Mouse (Mus musculus) limb, embryonic 14.5 days (tissue): ENCODE data around the gene Ptpn5. TPM values are rescaled to one million over a fixed set of nuclear protein-coding genes. Genes with fewer than 3 reads are reported as not detected.
A peak's percentile ranks its signal among the peaks of the same experiment; 100 is the strongest.

Experiments used
- ATAC-seq: fragments of 200-750 bp; cut with Nextera tagmentation; 2 replicates; pipeline ENCODE4 v1.8.0; 2017; ENCODE audit warnings: low read depth, moderate number of reproducible peaks, moderate TSS enrichment; ENCODE audit not compliant: low FRiP score
- DNase-seq: peaks from one replicate; pipeline ENCODE4 v3.0.0-alpha.2; 2015; ENCODE audit warnings: low spot score
- H3K27ac ChIP-seq: fragments of 300-500 bp; sonication (generic); replicated peaks from 2 replicates; pipeline ENCODE4 v1.5.1; 2014; ENCODE audit warnings: low read depth, mild to moderate bottlenecking, low read length, moderate library complexity, mixed read lengths
- H3K27me3 ChIP-seq: fragments of 300-500 bp; sonication (generic); 2 replicates; pipeline ENCODE4 v1.6.1; 2014; ENCODE audit warnings: low read length, mixed read lengths; ENCODE audit not compliant: control insufficient read depth, insufficient read depth
- H3K36me3 ChIP-seq: fragments of 300-500 bp; sonication (generic); 2 replicates; pipeline ENCODE4 v1.6.1; 2014; ENCODE audit warnings: mild to moderate bottlenecking, low read length, moderate library complexity, mixed read lengths; ENCODE audit not compliant: control insufficient read depth, insufficient read depth
- H3K4me1 ChIP-seq: fragments of 300-500 bp; sonication (generic); 2 replicates; pipeline ENCODE4 v1.6.1; 2014; ENCODE audit warnings: antibody characterized with exemption, low read length, mixed read lengths; ENCODE audit not compliant: control insufficient read depth, insufficient read depth
- H3K4me2 ChIP-seq: fragments of 300-500 bp; sonication (generic); replicated peaks from 2 replicates; pipeline ENCODE4 v1.6.1; 2014; ENCODE audit warnings: low read depth, mild to moderate bottlenecking, low read length, moderate library complexity; ENCODE audit not compliant: severe bottlenecking
- H3K4me3 ChIP-seq: fragments of 300-500 bp; sonication (generic); replicated peaks from 2 replicates; pipeline ENCODE4 v1.5.1; 2014; ENCODE audit warnings: low read length
- H3K9ac ChIP-seq: fragments of 300-500 bp; sonication (generic); 2 replicates; pipeline ENCODE4 v1.6.1; 2014; ENCODE audit warnings: mild to moderate bottlenecking, low read depth, low read length, moderate library complexity; ENCODE audit not compliant: severe bottlenecking
- H3K9me3 ChIP-seq: fragments of 300-500 bp; sonication (generic); 2 replicates; pipeline ENCODE4 v1.6.1; 2016; ENCODE audit warnings: low read length; ENCODE audit not compliant: control insufficient read depth
- POLR2A ChIP-seq: fragments of 200-500 bp; IDR thresholded peaks from 2 replicates; pipeline ENCODE4 v1.8.0; 2012; ENCODE audit warnings: inconsistent platforms, mild to moderate bottlenecking, moderate library complexity, borderline replicate concordance; ENCODE audit not compliant: insufficient read depth, insufficient read length; ENCODE audit errors: extremely low read depth
- WGBS: fragments of 180-500 bp; shearing (Covaris S2); extraction: QIAGEN DNeasy Blood & Tissue Kit; methylation state at CpG from one replicate; pipeline ENCODE4 v1.1.7; 2014; 5-methylcytosine and 5-hydroxymethylcytosine counted together
- polyA plus RNA-seq, 2 experiments: library from polyadenylated mRNA; depleted of rRNA in 1 of 2; stranded (reverse) in 1 of 2; unstranded in 1 of 2; fragments of >200 nt; fragmentation: Nextera tagmentation in 1 of 2; extraction: Ambion mirVana in 1 of 2; gene quantifications; 2 replicates each; pipeline versions ENCODE4 v1.2.1 to v1.2.3; 2012 to 2014

Gene Ptpn5
- polyA plus RNA-seq, 2 experiments, result 0.22 to 0.74 TPM

DNA sequence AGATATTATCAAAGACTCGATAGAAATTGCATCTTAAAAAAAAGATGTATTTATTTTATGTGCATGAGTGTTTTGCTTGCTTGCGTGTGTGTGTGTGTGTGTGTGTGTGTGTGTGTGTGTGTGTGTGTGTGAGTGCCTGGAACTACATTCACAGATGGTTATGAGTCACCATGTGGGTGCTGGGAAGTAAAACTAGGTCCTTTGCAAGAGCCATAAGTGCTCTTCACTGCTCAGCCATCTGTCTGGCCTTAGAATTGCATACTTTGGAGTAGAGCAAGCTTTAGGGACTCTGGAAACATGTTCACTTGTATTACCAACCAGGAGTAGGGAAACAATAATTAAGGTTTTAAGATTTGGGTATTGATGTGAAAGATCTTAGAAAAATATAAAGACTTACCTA is 22.4 kb upstream of the Ptpn5 start:
- H3K4me1 ChIP-seq, result no peaks in the 10 kb centered on the region
- 85% methylated on average over 2 of the region's 2 CpGs for WGBS
- H3K27me3 ChIP-seq, result no peaks in the 10 kb centered on the region
- no peaks in the 10 kb centered on the region for H3K9me3 ChIP-seq
- no peak overlapping the region for H3K27ac ChIP-seq
- DNase-seq, result no peak
- H3K4me2 ChIP-seq, result no peak overlapping the region
- ATAC-seq, result no peak
- no peak overlapping the region for H3K9ac ChIP-seq
- no peak overlapping the region for H3K4me3 ChIP-seq
- H3K36me3 ChIP-seq, result no peaks in the 10 kb centered on the region
- no peak for TF ChIP-seq POLR2A

DNA sequence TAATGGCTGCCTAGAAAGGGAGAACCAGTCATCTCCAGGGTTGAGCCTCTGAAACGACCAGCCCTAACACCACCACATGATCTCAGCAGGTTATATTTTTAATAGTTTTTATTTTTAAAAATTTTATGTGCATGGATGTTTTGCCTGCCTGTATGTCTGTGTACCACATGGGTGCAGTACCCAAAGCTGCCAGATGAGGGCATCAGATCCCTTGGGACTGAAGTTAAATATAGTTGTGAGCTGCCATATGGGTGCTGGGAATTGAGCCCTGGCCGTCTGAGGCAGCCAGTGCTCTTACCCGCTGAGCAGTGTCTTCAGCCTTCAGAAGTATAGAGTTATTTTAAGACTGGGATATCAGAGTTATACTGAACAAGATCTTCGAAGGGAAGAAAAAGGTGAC is 21.9 kb upstream of the Ptpn5 start:
- Histone ChIP-seq H3K4me1 (no peaks in the 10 kb centered on the region), H3K9me3 (no peaks in the 10 kb centered on the region), H3K9ac (no peak overlapping the region), H3K4me3 (no peak overlapping the region), H3K27me3 (no peaks in the 10 kb centered on the region), H3K27ac (no peak overlapping the region), H3K36me3 (no peaks in the 10 kb centered on the region), H3K4me2 (no peak overlapping the region)
- ATAC-seq, result no peak
- WGBS, result 89% methylated on average over 4 of the region's 4 CpGs
- no peak for TF ChIP-seq POLR2A
- DNase-seq, result no peak

DNA sequence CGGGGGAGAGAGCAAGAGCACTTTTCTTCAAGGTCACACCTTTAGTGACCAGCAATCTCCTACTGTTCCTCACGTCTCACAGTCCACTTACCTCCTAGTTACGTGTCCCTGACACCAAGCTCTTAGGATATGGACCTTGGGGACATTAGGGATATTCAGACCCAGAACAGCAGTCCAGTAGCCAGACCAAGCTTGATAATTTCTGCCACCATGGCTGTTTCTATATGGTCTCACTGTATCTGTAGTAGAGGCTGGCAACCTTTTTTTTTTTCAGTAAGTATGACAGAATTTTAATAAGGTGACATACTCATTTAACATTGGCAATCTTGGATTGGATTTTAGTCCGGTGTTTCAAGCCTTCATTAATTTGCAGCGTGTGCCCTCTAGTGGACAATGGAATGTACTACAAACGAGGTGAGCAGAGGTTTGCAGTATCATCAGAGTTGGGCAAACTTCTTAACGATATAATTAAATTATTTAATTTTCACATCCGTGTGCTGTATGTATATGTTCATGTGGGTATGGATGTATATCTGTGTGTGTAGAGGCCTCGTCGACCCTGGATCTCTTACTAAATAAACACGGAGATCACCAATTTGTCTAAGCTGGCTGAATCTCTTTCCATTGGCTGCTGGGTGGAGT is 17.1 kb upstream of the Ptpn5 start:
- TF ChIP-seq POLR2A, result no peak
- peak; percentile 34 for DNase-seq
- Histone ChIP-seq H3K36me3 (no peaks in the 10 kb centered on the region), H3K27me3 (no peaks in the 10 kb centered on the region), H3K9ac (no peak overlapping the region), H3K4me1 (no peaks in the 10 kb centered on the region), H3K27ac (no peak overlapping the region), H3K9me3 (no peaks in the 10 kb centered on the region), H3K4me3 (no peak overlapping the region), H3K4me2 (no peak overlapping the region)
- no peak for ATAC-seq
- WGBS, result 18% methylated on average over 11 of the region's 11 CpGs

DNA sequence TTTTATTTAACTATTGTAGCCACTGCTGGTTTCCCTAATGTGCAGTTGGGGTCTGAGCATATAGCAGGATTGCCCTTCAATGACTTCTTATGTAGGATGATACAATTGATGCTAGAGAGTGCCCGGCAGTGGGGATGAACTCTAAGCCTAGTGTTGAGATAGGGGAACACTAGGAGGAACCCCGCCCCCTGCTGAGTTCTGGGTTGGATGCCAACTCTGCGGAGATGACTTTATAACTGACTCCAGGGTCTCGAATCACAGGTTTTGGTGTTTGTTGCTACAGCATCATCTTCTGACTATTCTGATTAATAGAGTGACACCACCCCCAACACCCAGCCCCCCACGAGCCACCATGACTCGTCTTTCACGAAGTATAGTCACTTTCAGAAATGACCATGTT is 14.8 kb upstream of the Ptpn5 start:
- H3K4me2 ChIP-seq, result no peak overlapping the region
- no peak for ATAC-seq

DNA sequence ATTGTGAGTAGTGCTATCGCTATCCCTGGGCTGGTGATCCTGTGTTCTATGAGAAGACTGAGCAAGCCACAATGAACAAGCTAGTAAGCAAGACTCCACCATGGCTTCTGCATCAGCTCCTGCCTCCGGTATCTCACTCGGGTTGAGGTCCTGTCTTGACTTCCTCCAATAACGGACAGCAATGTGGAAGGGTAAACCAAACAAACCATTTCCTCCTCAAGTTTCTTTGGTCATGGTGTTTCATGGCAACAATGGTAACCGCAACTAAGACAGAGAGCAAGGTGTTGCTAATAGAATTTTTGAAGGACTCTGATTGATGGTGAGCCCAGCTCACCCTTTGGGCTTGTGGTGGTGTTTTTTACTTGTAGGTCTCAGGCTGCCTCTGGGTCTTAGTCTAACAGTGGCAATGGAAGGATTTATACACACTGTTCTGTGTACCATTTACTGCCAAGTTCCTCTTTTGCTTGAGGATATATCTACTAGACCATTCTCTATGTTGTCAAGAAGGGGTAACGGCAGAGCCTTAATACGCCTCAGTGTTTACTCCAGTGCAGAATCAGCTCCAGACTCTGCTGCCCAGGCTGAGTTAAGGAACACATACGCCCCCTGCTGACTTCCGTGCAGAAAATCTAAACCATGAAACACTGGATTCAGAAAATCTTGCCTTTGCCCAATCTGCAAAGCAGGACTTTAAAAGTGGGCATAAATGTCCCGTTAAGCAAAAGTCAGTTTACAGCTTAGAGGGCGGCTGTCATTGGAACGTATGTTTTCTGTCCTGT is 12.7 kb upstream of the Ptpn5 start:
- Histone ChIP-seq H3K27me3 (no peaks in the 10 kb centered on the region), H3K27ac (no peak overlapping the region), H3K4me3 (no peak overlapping the region), H3K4me1 (no peaks in the 10 kb centered on the region), H3K9ac (no peak overlapping the region), H3K9me3 (no peaks in the 10 kb centered on the region), H3K4me2 (no peak overlapping the region), H3K36me3 (no peaks in the 10 kb centered on the region)
- DNase-seq (no peak), ATAC-seq (no peak)
- TF ChIP-seq POLR2A, result no peak
- WGBS, result 59% methylated on average over 12 of the region's 12 CpGs

More for the DNA sequence above, 14.8 kb upstream of the Ptpn5 start:
- Histone ChIP-seq H3K4me3 (no peak overlapping the region), H3K27ac (no peak overlapping the region), H3K27me3 (no peaks in the 10 kb centered on the region), H3K36me3 (no peaks in the 10 kb centered on the region), H3K9me3 (no peaks in the 10 kb centered on the region), H3K9ac (no peak overlapping the region), H3K4me1 (no peaks in the 10 kb centered on the region)
- TF ChIP-seq POLR2A, result no peak
- DNase-seq, result no peak
- WGBS, result 85% methylated on average over 7 of the region's 7 CpGs
